Mouse (Mus musculus) heart, adult 2 months (tissue): ENCODE data around the gene Smo.
"Not testable (repeated sequence)": the region's sequence is repeated elsewhere in the genome, so short reads cannot be mapped to it uniquely, and the experiment has no call there.

ENCODE experiments used
- CTCF ChIP-seq: fragments of 200-600 bp; IDR thresholded peaks from 2 replicates; pipeline ENCODE4 v1.8.1; 2022; ENCODE audit warnings: antibody characterized with exemption, mild to moderate bottlenecking, moderate library complexity
- POLR2A ChIP-seq: fragments of 200-500 bp; IDR thresholded peaks from 2 replicates; pipeline ENCODE4 v1.6.1; 2011; ENCODE audit warnings: mild to moderate bottlenecking, low read depth, low read length, control low read depth; ENCODE audit not compliant: insufficient read depth

DNA sequence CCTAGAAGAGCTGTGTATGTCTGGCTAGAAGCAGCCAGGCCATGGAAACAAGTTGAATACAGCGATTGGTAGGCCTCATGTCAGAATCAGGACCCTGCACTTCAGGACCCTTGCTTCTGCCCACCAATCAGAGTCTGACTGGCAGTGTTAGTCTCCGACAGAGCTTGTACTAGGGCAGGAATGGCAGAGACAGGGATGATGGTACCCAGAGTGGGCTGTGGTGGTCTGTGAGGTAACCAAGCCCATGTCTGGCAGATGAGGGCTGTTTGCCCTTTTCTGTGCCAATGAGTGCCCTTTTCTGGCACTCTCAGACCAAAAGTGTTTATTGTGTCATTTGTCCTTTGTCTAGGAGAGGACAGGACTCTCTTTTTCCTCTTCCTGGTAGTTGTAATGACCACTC is 25.1 kb downstream of the Smo start:
- not testable (repeated sequence) for TF ChIP-seq POLR2A, CTCF
